Mouse (Mus musculus) G1E (cell line): ENCODE results near the gene Itpa.
"Not testable (repeated sequence)": the region's sequence is repeated elsewhere in the genome, so short reads cannot be mapped to it uniquely, and the experiment has no call there.

Experiments
- CTCF ChIP-seq: IDR thresholded peaks from 2 replicates; pipeline ENCODE4 v1.5.1; 2012; ENCODE audit warnings: low read depth, low read length, inconsistent platforms, mixed read lengths
- GATA1 ChIP-seq: IDR thresholded peaks from 2 replicates; pipeline ENCODE4 v1.6.1; 2012; ENCODE audit warnings: borderline replicate concordance, low read length, inconsistent platforms, mixed read lengths
- GATA2 ChIP-seq: IDR thresholded peaks from 2 replicates; pipeline ENCODE4 v1.6.1; 2012; ENCODE audit warnings: low read depth, low read length, inconsistent platforms, borderline replicate concordance
- POLR2AphosphoS5 ChIP-seq: IDR thresholded peaks from 2 replicates; pipeline ENCODE4 v1.6.1; 2012; ENCODE audit warnings: low read depth, low read length, inconsistent platforms; ENCODE audit not compliant: insufficient replicate concordance
- TAL1 ChIP-seq: conservative IDR thresholded peaks from 2 replicates; pipeline ENCODE4 v1.6.1; 2012; ENCODE audit warnings: low read depth, low read length, inconsistent platforms, mixed read lengths

DNA sequence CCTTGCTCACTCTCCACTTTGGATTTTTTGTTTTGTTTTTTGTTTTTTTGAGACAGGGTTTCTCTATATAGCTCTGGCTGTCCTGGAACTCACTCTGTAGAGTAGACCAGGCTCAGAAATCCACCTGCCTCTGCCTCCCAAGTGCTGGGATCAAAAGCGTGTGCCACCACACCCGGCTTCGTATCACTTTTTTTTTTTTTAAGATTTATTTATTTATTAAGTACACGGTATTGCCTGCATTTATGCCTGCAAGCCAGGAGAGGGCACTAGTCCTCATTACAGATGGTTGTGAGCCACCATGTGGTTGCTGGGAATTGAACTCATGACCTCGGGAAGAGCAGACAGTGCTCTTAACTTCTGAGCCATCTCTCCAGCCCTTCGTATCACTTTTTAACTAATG lies 18.4 kb upstream of the Itpa start:
- TF ChIP-seq TAL1, CTCF, GATA1, POLR2AphosphoS5, GATA2: not testable (repeated sequence)
